Mouse (Mus musculus): ENCODE results near the gene Parp4. TPM values are rescaled to one million over a fixed set of nuclear protein-coding genes. Genes with fewer than 3 reads are reported as not detected.

Gene Parp4
- polyA plus RNA-seq (2014; fragmentation: Nextera tagmentation; extraction: Ambion mirVana) = 0.95 and 0.99 TPM in 2 replicates

DNA sequence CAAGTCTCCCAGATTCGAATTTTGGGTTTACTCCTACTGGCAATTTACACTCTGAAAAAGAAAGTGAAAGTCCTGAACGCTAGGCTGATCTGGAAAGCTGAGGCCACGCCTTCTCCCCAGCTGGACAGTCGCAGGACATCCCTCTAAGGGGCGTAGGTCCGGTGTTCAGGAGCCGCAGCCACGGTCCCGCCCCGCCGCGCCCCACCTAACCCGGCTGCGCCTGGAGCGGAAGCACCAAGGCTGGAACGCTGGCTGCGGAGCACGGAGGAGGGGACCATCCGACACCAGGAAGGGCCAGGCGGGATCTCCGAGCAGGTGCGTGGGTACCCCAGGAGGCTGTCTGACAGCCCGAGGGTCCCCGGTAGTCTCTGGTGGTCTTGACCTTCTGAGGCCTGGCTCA, at the start of gene Parp4, which contains the start of gene Cenpj:
Parp4 (plus strand) TSS at position 204 of the 400 bp plus-strand sequence.
Cenpj (minus strand) TSS at position 10 of the 400 bp plus-strand sequence.
- H3K27ac ChIP-seq (ENCODE audit: low read depth, low read length) = no peak within 1 kb of the TSS
- under 1% methylated on average over 24 of the region's 24 CpGs for WGBS

DNA sequence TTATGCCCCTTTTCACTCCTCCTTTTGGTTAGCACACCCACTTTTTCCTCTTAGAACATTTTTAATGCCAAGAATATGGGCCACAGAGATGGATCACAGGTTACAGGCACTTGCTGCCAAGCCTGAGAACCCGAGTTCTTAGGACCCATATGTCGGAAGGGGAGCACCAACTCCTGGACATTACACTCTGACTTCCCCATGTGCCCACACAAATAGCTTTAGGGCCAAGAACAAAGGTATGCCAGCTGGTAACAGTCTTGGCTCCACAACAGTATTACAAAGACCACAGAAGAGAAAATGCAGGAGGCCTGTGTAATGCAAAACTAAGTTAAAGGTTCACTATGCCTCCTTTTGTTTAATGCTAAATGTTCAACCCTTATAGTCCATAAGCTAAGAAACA, 44.6 kb upstream of the Parp4 start:
- H3K4me3 ChIP-seq (ENCODE audit: low read depth, low read length) = no peak overlapping the region
- H3K36me3 ChIP-seq (ENCODE audit: control insufficient read depth, insufficient read depth, low read length) = no peaks in the 10 kb centered on the region
- H3K27ac ChIP-seq (ENCODE audit: low read depth, low read length) = no peak overlapping the region
- ATAC-seq (ENCODE audit: insufficient read depth, low FRiP score, low TSS enrichment) = no peak
- H3K4me1 ChIP-seq (ENCODE audit: control insufficient read depth, insufficient read depth, low read length) = no peaks in the 10 kb centered on the region
- 84% methylated on average over 2 of the region's 2 CpGs for WGBS
- no peaks in the 10 kb centered on the region for H3K27me3 ChIP-seq (ENCODE audit: control insufficient read depth, insufficient read depth, low read length)
- H3K4me2 ChIP-seq (ENCODE audit: low read depth) = no peak overlapping the region
- H3K9me3 ChIP-seq (ENCODE audit: control insufficient read depth, low read length) = no peaks in the 10 kb centered on the region
- H3K9ac ChIP-seq (ENCODE audit: low read length) = no peak overlapping the region
- no peak for DNase-seq (ENCODE audit: low spot score)

More for the DNA sequence above, at the start of gene Parp4, which contains the start of gene Cenpj:
- no peaks in the 10 kb centered on the region for H3K4me1 ChIP-seq (ENCODE audit: control insufficient read depth, insufficient read depth, low read length)
- DNase-seq (ENCODE audit: low spot score) (peak; percentile 63), ATAC-seq (ENCODE audit: insufficient read depth, low FRiP score, low TSS enrichment) (no peak)
- peak within 1 kb of the TSS; percentile 38 for H3K4me3 ChIP-seq (ENCODE audit: low read depth, low read length)
- H3K27me3 ChIP-seq (ENCODE audit: control insufficient read depth, insufficient read depth, low read length) = no peaks in the 10 kb centered on the region
- H3K4me2 ChIP-seq (ENCODE audit: low read depth) = peak within 1 kb of the TSS; percentile 55
- H3K9me3 ChIP-seq (ENCODE audit: control insufficient read depth, low read length) = no peaks in the 10 kb centered on the region
- peak within 1 kb of the TSS; percentile 41 for H3K9ac ChIP-seq (ENCODE audit: low read length)
- H3K36me3 ChIP-seq (ENCODE audit: control insufficient read depth, insufficient read depth, low read length) = no peaks in the 10 kb centered on the region

DNA sequence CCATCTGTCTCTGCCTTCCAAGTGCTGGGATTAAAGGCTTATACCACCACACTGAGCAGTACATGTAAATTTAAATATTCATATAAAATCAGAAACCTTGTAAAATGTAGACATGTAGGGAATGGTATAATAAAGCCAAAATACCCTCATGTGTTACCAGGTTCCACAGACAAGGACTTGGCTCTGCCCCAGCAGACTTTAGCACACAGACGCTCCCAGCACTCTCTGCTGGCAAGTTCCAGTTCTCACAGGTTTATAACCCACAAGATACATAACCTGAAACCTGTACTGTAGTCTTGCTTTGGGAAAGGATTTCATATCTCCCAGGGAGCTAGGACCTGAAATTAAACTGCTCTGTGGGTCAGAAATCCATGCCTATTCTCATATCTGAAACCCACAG, 30.5 kb upstream of the Parp4 start:
- Histone ChIP-seq H3K4me3 (ENCODE audit: low read depth, low read length) (no peak overlapping the region), H3K27me3 (ENCODE audit: control insufficient read depth, insufficient read depth, low read length) (no peaks in the 10 kb centered on the region), H3K4me1 (ENCODE audit: control insufficient read depth, insufficient read depth, low read length) (no peaks in the 10 kb centered on the region), H3K36me3 (ENCODE audit: control insufficient read depth, insufficient read depth, low read length) (no peaks in the 10 kb centered on the region), H3K27ac (ENCODE audit: low read depth, low read length) (no peak overlapping the region), H3K9me3 (ENCODE audit: control insufficient read depth, low read length) (no peaks in the 10 kb centered on the region), H3K4me2 (ENCODE audit: low read depth) (no peak overlapping the region), H3K9ac (ENCODE audit: low read length) (no peak overlapping the region)
- 88% methylated on average over 1 of the region's 1 CpGs for WGBS
- ATAC-seq (ENCODE audit: insufficient read depth, low FRiP score, low TSS enrichment) (no peak), DNase-seq (ENCODE audit: low spot score) (no peak)

DNA sequence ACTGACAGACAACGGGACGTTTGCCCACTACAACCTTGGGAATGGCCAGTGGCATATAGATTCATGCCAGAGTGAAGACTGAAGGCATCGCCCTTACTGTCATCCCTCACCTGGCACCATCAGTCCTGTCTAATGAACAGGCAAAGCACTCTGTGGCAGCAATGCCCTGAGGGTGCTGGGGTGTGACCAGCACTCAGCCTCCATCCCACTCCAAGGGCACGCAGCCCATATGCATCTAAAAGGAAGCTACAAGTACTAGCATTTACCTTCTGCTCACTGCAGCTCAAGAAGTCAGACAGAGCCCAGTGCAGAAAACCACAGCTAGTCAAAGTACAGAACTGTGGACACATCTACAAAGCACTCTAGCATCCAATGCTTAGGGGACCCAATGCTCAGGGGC, 29.9 kb upstream of the Parp4 start:
- Histone ChIP-seq H3K36me3 (ENCODE audit: control insufficient read depth, insufficient read depth, low read length) (no peaks in the 10 kb centered on the region), H3K9ac (ENCODE audit: low read length) (no peak overlapping the region), H3K9me3 (ENCODE audit: control insufficient read depth, low read length) (no peaks in the 10 kb centered on the region), H3K4me2 (ENCODE audit: low read depth) (no peak overlapping the region), H3K27ac (ENCODE audit: low read depth, low read length) (no peak overlapping the region), H3K4me1 (ENCODE audit: control insufficient read depth, insufficient read depth, low read length) (no peaks in the 10 kb centered on the region), H3K27me3 (ENCODE audit: control insufficient read depth, insufficient read depth, low read length) (no peaks in the 10 kb centered on the region), H3K4me3 (ENCODE audit: low read depth, low read length) (no peak overlapping the region)
- 94% methylated on average over 4 of the region's 4 CpGs for WGBS
- ATAC-seq (ENCODE audit: insufficient read depth, low FRiP score, low TSS enrichment) = no peak
- no peak for DNase-seq (ENCODE audit: low spot score)

DNA sequence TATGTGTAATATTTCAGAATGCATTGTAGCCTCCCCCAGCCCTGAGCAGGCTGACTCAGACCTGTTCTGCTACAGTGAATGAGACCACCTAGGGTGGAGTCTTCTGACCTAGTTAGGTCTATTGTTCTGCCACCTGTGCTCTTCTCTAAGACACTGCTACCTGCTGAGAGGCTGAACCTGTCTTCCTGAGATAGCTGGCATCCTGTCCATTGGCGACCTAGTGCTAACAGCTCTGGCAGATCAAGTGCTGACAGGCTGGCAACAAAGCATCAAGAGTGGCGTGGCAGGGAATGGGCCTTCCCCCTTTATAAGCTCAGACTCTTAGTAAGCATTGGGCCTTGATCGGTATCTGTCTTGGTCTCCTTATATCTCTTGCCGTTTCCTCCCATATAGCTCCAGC, 24.5 kb upstream of the Parp4 start:
- 90% methylated on average over 4 of the region's 4 CpGs for WGBS
- peaks cover 5% of the 10 kb centered on the region for H3K36me3 ChIP-seq (ENCODE audit: control insufficient read depth, insufficient read depth, low read length)
- no peaks in the 10 kb centered on the region for H3K27me3 ChIP-seq (ENCODE audit: control insufficient read depth, insufficient read depth, low read length)
- ATAC-seq (ENCODE audit: insufficient read depth, low FRiP score, low TSS enrichment) (no peak), DNase-seq (ENCODE audit: low spot score) (no peak)
- no peaks in the 10 kb centered on the region for H3K4me1 ChIP-seq (ENCODE audit: control insufficient read depth, insufficient read depth, low read length)
- no peak overlapping the region for H3K9ac ChIP-seq (ENCODE audit: low read length)
- H3K27ac ChIP-seq (ENCODE audit: low read depth, low read length) = no peak overlapping the region
- no peak overlapping the region for H3K4me3 ChIP-seq (ENCODE audit: low read depth, low read length)
- no peaks in the 10 kb centered on the region for H3K9me3 ChIP-seq (ENCODE audit: control insufficient read depth, low read length)
- no peak overlapping the region for H3K4me2 ChIP-seq (ENCODE audit: low read depth)

DNA sequence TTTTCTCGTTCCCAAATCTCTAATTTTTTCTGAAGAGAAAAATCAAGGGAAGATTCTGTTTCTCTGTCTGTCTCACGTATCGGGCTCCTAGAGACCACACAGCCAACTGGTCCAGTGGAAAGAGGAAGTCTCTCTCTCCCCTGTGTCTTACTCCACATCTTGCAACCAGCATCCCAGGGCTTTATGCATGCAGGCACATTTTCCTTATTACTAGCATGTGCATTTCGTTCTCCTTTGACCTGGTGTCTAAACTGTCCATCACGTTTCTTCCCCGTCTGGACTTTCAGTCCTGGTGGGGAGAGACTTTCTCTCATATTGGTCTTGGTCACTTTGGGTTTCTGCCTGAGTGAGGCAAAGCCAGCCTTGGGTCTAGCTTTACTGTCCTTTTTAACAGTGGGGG, 22.5 kb upstream of the Parp4 start:
- DNase-seq (ENCODE audit: low spot score) (no peak), ATAC-seq (ENCODE audit: insufficient read depth, low FRiP score, low TSS enrichment) (no peak)
- no peak overlapping the region for H3K27ac ChIP-seq (ENCODE audit: low read depth, low read length)
- WGBS = 92% methylated on average over 6 of the region's 6 CpGs
- H3K4me3 ChIP-seq (ENCODE audit: low read depth, low read length) = no peak overlapping the region
- no peak overlapping the region for H3K9ac ChIP-seq (ENCODE audit: low read length)
- peaks cover 5% of the 10 kb centered on the region for H3K36me3 ChIP-seq (ENCODE audit: control insufficient read depth, insufficient read depth, low read length)
- H3K4me2 ChIP-seq (ENCODE audit: low read depth) = no peak overlapping the region
- H3K27me3 ChIP-seq (ENCODE audit: control insufficient read depth, insufficient read depth, low read length) = no peaks in the 10 kb centered on the region
- no peaks in the 10 kb centered on the region for H3K9me3 ChIP-seq (ENCODE audit: control insufficient read depth, low read length)
- H3K4me1 ChIP-seq (ENCODE audit: control insufficient read depth, insufficient read depth, low read length) = no peaks in the 10 kb centered on the region

DNA sequence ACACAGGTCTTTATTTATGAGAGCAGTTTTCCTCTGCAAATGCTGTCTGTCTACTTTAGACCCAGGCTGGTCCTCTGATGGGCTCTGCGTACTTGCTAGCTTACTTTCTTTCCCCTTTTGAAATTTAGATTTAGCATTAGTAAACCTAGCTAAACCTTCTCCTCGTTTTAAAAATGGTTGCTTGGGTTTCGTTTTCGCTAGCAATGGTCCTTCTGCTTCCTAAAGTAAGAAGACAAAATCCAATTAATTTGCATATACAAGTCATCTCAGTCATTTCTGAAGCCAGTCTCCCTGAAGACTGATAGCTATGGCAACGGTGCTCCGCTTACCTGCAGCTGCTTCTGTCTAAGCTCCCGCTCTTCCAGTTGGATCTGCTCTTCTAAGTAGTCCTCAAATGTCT, 22.1 kb upstream of the Parp4 start:
- WGBS = 93% methylated on average over 7 of the region's 7 CpGs
- no peak overlapping the region for H3K27ac ChIP-seq (ENCODE audit: low read depth, low read length)
- no peaks in the 10 kb centered on the region for H3K4me1 ChIP-seq (ENCODE audit: control insufficient read depth, insufficient read depth, low read length)
- H3K9ac ChIP-seq (ENCODE audit: low read length) = no peak overlapping the region
- no peaks in the 10 kb centered on the region for H3K9me3 ChIP-seq (ENCODE audit: control insufficient read depth, low read length)
- H3K36me3 ChIP-seq (ENCODE audit: control insufficient read depth, insufficient read depth, low read length) = peaks cover 5% of the 10 kb centered on the region
- H3K4me2 ChIP-seq (ENCODE audit: low read depth) = no peak overlapping the region
- DNase-seq (ENCODE audit: low spot score) = no peak
- no peak overlapping the region for H3K4me3 ChIP-seq (ENCODE audit: low read depth, low read length)
- no peak for ATAC-seq (ENCODE audit: insufficient read depth, low FRiP score, low TSS enrichment)
- H3K27me3 ChIP-seq (ENCODE audit: control insufficient read depth, insufficient read depth, low read length) = no peaks in the 10 kb centered on the region

DNA sequence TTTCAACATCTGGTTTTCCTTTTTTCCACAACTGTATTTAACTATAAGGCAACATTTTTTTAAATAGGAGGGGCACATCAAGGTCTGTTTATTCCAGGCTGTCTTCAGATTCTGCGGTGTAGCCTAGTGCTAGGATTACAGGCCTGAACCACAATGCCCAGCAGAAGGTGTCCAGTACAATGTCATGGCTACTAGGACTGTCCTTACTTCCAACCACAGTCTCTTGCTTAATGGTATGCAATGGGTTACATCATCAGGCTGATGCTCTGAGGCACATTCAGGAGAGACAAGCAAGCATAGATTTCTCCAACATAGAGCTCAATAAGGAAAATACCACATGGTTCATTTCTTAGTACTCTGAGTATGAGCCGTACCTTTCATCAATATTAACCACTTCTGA, 20.7 kb upstream of the Parp4 start:
- Histone ChIP-seq H3K27ac (ENCODE audit: low read depth, low read length) (no peak overlapping the region), H3K4me3 (ENCODE audit: low read depth, low read length) (no peak overlapping the region), H3K4me2 (ENCODE audit: low read depth) (no peak overlapping the region), H3K9ac (ENCODE audit: low read length) (no peak overlapping the region), H3K36me3 (ENCODE audit: control insufficient read depth, insufficient read depth, low read length) (peaks cover 5% of the 10 kb centered on the region), H3K9me3 (ENCODE audit: control insufficient read depth, low read length) (no peaks in the 10 kb centered on the region), H3K4me1 (ENCODE audit: control insufficient read depth, insufficient read depth, low read length) (no peaks in the 10 kb centered on the region), H3K27me3 (ENCODE audit: control insufficient read depth, insufficient read depth, low read length) (no peaks in the 10 kb centered on the region)
- DNase-seq (ENCODE audit: low spot score) (no peak), ATAC-seq (ENCODE audit: insufficient read depth, low FRiP score, low TSS enrichment) (no peak)
- WGBS = 97% methylated on average over 2 of the region's 2 CpGs

DNA sequence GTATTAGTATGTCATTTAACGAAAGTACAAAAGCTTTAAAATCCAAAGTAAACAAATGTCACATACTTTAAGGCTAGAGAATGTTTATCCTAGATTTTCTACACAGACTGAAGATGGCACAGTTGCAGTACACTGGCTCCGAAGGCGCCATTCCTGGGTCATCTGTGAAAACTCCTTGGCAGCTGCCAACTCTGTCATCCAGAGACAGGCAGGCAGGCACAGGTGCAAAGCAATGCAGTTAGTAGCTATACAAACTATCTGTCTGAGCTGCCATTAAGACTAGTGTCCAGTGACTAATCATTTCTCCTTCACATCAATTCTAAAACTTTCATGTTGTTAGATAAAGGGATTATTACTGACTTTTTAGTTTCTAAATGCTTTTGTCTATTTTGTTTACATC, 16.3 kb upstream of the Parp4 start:
- no peak overlapping the region for H3K9ac ChIP-seq (ENCODE audit: low read length)
- no peak for ATAC-seq (ENCODE audit: insufficient read depth, low FRiP score, low TSS enrichment)
- no peaks in the 10 kb centered on the region for H3K4me1 ChIP-seq (ENCODE audit: control insufficient read depth, insufficient read depth, low read length)
- 0 out of 2 replicates have a peak, but pooled peaks cover 2% of the 10 kb centered on the region for H3K36me3 ChIP-seq (ENCODE audit: control insufficient read depth, insufficient read depth, low read length)
- no peak for DNase-seq (ENCODE audit: low spot score)
- H3K27me3 ChIP-seq (ENCODE audit: control insufficient read depth, insufficient read depth, low read length) = no peaks in the 10 kb centered on the region
- H3K4me3 ChIP-seq (ENCODE audit: low read depth, low read length) = no peak overlapping the region
- H3K9me3 ChIP-seq (ENCODE audit: control insufficient read depth, low read length) = no peaks in the 10 kb centered on the region
- no peak overlapping the region for H3K4me2 ChIP-seq (ENCODE audit: low read depth)
- H3K27ac ChIP-seq (ENCODE audit: low read depth, low read length) = no peak overlapping the region
- WGBS = 95% methylated on average over 3 of the region's 3 CpGs
